Mouse (Mus musculus) spleen, postnatal 4 days (tissue): ENCODE measurements at regions not wholly inside any gene's neighbourhood (a gene's known extent, or its start where the extent isn't known, plus 50 kb on each side); places are given as distances from the start of the nearest gene placed in this dataset.
"Not testable (repeated sequence)": the region's sequence is repeated elsewhere in the genome, so short reads cannot be mapped to it uniquely, and the experiment has no call there.

ENCODE experiments used
- DNase-seq, 2 experiments: peaks; one replicate each; pipeline ENCODE4 v3.0.0; 2022; ENCODE audit warnings: low spot score in 2 of 2

DNA sequence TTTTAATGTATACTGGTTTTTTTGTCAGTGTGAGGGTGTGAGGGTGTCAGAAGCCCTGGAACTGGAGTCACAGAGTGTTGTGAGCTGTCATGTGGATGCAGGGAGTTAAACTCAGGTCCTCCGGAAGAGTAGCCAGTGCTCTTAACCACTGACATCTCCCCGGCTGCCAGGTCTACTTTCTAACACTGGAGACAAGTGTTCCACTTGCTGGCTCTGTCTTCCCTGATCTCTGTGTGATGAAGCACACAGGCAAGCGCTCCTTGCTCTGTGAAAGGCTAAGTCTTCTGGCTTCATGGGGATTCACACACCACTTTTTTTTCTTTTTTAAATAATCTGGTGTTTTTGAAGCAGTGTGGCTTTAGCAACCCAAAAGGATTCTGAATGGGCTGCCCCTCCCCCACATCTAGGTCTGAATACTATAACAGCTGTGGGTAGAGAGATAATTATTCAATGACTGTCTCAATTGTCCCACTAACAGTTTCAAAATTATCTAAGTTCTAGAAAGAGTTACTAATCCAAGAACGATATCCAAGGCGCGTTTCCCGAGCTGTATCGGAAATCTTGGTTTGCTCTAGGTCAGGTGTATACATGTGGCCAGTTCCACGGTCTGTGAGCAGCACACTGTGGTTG, 208.4 kb upstream of the Smim15 start:
- no peak for DNase-seq

DNA sequence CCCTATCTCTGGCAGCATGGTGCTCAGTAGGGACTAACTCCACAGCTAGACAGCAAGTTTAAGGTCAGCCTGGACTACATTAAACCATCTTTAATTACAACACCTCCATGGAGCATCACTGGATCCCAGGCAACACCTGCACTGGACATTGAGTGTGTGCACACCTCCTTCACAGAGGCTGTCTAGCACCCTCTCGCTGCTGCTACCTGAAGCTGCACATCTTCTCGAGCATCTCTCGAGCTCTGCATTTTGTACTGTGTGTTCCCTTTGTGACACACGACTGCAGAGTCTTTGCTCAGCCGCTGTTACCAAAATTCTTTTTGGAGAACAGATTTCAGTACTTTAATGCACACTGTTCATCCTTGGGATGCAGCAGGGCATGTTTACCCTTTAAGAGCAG, 212.2 kb upstream of the Smim15 start:
- no peak for DNase-seq

DNA sequence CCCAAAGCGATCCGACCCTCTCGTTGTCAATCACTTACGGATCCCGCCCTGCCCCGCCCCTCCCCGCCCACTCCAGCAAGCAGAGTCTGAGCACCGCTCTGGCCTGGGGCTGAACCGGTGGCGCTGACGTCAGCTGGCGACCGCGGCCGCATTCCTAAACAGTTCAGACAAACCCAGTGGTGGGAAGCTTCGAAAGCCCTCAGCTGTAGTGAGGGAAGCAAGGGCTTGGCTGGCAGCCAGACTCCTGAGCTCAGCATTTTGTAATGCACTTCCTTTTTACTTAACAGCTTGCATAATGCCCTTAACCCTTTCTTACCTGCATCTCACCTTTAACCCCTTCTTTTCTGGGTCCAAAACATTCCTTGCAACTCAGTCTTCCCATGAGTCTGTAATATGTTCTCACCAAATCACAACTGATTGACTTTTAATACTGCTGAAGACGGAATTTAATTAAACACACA, 213.0 kb upstream of the Smim15 start:
- DNase-seq = peak; percentile 76 to 85

DNA sequence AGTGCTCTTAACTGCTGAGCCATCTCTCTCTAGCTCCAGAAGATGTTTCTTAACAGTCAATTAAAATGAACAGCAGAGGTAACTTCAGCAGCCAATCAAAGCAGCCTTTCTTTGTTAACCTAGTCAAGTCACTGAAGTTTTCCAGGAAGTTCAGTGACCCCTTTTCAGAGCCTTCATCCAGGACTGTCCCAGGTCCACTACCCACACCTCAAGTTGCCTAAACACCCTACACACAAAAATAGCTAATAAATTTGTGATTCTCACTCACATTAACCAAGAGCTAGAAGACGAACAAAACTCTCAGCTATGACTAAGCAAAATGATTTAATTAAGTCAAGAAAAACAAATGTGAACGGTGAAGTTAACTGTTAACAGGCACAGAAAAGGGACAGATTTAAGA, 214.0 kb upstream of the Smim15 start:
- no peak for DNase-seq

DNA sequence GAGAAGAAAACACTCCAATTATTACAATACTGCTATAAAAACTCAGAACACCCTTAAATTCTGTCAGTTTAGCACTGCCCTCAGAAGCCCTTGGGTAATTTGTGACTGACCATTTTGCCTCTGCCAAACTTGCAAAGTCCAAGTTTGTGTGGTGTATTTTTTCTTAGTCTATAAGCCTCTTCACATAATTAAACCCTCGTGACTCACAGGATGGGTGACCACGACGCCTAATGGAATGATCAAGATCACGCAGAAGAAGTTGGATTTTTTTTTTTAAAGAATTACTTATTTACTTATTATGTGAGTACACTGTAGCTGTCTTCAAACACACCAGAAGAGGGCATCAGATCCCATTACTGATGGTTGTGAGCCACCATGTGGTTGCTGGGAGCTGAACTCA, 214.4 kb upstream of the Smim15 start:
- DNase-seq = no peak

DNA sequence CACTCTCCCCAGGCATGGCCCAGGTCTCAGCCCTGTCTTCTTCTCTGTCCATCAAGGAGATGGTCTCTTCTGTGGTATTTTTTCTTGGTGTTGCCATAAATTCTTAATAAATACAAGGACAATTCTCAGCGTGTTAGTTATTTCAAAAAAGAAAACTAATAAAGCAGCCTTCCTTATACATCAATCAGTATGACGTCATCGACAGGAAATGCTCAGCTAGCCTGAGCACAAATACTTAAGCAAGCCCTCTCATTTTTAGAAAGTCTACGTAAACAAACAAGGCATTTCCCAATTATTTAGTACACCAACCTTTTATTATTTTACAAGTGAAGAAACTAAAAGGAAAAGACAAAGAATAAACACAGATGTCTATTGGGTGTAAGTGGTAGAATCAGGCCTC, 218.6 kb upstream of the Smim15 start:
- DNase-seq = no peak

DNA sequence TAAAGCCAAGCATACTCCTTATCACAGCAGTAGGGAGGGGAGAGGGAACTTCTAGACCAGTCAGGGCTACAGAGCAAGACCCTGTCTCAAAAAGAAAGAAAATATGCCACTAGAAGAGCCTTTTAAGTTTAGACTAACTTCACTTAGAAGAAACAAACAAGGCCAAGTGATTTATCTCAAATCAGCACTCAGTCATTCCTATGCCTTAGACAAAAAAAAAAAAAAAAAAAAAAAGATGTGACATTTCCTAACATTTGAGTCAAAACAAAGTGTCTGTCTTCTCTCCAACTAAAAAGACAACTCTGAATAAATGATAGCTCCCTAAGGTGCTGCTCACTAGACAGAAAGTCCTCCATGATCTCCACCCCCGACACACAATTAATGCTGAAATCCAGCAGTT, 220.9 kb upstream of the Smim15 start:
- no peak for DNase-seq

DNA sequence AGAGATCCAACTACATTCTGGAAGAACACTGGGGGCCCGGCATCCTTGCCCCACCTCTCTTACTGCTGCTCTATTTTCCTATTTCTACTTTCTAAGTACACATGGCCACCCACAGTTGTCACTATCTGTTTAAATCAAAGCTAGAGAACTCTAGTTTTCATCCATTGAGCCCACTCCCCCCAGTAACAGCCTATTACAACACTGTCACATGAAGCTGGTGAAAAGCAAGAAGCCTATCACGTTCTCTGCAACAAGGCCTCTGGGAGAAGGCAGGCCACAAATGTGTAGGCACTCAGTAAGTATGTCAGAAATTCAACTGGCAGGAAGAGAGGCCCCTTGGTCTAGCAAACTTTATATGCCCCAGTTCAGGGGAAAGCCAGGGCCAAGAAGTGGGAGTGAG, 222.0 kb upstream of the Smim15 start:
- DNase-seq = no peak

DNA sequence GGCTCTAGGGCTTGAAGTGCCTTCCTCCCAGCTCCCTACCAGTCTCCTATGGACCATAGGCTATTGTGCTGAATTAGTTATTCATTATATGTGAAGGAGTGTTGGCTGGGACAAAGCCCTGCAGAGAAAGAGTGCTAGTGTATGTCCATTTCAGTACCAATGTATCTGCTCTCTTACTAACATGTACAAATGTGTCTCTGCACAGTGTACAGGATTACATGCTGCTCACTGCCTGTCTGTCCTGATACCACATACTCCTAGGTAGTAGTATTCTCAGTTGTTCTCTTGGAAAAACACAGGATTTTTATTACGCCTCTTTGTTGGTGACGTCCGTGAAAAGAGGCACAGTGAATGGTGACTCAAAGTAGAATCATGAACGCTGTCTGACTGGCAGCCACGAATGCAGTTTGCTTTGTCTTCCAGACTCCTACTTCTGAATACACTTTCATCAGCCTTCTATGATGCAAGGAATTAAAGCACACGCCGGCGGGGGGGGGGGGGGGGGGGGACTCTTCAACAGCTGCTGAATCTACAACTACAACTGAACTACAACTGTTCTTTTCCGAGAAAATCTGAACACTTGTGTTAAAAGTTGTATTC, 230.6 kb upstream of the Smim15 start:
- no peak for DNase-seq

DNA sequence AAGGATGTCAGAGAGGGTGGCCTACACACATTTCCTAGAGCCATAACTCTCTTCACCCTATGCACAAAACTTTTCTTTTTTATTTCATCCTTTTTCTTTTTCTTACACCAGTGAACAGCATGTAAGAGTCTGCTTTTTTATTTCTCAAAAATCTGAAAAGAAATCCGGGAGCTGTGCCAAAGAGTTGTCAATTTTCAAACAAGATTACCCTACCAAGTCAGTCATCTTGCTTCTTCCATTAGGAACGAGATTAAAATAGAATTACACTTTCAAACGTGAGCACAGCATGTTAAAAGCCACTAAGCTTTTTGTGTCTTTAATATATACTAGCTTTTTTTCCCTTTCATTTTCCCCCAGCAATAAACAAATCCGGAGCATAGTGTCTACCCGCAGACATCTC, 232.2 kb upstream of the Smim15 start:
- no peak for DNase-seq

DNA sequence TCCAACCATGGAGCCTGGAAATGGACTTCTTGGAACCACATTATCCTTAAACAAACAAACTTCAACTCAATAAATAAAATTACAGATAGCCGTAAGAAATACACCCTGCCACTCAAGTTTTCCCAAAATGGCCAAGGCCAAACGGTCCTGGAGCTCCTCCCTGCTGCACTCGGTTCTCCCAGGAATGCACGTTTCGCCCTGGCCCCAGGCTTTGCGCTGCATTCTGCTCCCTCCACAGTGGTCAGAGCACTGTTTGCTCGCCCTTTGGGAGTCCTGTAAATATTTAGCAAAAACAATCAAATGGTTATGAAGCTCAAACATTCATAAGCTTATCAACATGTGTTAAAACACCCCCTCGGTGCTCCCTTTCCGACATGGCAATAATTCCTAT, 233.4 kb upstream of the Smim15 start:
- DNase-seq = no peak

DNA sequence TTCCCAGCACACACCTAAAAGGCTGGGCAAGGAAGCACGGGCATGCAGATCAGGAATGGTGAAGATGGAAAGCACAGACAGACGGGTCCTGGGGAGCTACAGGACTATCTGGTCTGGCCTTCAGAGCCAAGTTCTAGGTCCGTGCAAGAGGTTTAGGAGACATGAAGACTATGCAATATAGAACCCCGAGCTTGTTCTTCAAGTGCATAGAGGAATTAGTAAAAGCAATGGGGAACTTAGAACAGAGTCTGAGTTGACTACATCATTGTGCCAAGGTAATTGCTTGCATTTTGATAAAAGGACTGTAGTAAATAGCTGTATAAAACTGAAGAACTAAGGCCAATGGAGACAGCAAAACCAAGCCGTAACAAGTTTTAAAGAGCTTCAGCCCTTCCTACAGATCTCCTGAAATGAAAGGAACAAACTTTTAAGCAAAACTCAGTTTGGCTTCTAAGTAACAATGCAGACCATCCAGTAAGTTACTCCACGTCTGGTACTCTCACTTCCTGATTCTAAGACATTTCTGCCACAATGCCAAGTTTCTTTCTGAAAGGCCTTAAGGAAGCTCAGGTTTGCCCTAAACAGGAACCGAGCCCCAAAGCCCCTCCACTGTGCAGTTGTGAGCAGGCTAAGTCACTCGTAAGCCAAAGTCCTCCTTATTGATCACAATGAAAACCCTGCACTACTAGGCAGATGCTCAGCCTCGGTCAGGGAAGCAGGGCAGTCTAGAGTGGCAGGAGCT, 234.0 kb upstream of the Smim15 start:
- no peak for DNase-seq

DNA sequence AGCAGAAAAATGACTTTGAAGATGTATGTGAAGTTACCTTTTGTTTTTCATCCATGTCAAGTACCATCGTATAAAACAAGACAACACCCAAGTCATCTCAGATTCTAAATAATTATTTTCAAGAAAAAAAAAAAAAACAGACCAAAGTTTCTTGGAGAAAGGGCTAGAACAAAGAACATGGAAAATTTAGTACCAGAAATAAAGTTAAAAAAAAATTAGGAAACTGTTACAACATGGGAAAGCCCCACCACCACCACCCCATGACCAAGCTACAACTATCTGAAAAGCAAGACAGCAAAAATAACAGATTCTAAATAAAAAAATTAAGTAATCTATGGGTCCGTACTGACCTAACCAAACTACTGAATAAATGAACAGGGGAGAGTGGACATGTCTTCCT, 235.3 kb upstream of the Smim15 start:
- no peak for DNase-seq

DNA sequence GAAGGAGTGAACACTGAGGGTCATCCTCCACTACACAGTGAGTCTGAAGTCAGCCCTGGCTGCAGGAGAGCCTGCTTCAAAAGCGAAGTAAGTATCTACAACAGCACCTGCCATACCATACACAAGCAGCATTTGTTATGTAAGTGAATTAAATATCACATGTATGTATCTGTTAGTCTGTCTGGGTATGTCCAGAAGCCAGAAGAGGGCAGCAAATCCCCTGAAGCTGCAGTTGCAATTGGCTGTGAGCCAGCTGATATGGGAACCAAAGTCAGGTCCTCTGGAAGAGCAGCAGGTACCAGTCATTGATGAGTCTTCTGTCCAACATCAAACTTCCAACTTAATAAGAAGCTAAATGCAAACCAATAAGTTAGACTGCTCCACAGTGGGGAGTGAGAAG, 239.8 kb upstream of the Smim15 start:
- no peak for DNase-seq

DNA sequence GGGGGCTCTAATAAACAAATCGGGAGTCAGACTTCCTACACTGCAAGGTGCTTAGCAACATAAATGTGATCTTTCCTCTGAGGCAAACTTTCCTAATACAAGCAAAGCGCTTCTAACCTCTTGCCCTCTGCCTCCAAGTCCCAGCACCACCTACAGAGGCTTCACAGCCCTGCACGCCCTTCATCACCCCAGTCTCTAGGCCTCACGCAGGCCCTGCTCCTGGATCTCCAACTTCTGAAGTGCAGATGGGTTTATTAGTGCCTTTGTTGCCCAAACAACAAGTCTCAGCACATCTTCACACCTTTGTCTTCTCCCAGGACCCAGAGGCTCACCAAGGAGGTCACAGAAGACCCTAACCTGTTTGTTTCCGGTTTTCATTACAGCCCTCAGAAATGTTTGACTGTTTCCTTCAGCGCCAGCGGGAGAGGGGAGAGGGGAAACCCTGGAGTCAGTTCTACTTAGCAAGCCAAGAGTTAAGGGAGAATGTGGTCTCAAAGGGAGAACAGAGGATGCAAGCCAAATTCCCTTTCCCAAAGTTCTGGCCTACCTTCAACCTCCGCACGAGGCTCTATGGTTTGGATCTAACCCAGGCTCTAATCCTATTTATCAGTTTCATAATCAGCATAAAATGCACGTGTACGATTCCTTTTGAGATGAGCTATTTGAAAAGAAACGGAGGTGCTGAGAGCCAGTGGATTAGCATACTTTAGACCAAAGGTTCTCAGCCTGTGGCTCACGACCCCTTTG, 244.9 kb upstream of the Smim15 start:
- no peak for DNase-seq

DNA sequence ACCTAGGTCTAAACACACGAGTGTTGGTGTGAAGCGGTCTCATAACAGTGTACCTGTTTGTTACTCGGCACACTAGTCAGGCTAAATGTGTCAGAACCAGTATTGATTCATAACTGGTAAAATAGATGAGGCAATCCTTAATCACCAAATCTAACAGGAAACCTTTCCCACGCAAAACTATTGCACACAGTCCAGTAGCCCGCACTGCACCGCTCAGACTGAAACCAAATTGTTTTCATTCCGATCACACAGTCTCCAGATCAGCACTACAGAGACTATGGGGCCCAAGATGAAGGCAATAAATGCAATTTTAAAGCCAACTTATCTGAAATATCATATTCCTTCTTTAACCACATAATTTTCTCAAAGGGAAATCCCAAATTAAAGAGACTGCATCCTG, 246.1 kb upstream of the Smim15 start:
- DNase-seq = no peak

DNA sequence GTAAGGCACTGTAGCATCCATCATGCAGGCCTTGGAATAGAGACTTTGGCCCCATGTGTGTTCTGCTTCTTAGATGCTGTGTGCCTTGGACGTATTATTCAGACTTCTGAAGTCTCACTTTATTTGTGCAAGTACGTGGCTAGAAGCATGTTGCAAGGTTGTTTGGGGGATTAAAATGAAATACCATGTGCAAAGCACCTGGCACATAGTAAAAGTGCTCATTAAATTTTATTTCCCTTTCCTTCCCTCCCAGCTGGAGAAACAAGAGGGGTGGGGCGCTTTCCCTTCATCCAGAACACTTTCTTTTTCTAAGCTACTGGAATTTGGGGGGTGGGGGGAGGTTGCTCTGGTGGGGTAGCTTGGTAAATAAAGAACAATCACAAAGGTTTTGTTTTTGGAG, 248.7 kb upstream of the Smim15 start:
- DNase-seq = no peak

DNA sequence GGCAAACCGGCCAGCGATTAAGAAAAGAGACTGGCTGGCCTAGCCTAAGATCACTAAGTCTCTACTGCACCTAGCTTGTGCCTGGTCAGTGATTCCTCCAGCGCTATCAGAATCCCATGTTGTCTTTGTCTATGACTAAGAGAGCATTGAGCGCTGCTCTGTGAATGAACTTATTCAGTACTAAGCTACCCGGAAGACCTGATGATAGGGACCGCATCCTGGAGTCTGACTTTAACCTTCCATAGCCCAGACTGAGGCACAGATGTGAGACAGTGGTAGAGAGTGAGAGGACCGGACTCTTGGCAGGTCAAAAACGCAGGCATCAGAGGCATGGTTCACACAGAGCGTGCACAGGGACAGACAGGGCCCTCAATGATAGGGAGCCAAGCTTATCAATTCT, 252.5 kb upstream of the Smim15 start:
- DNase-seq = no peak

DNA sequence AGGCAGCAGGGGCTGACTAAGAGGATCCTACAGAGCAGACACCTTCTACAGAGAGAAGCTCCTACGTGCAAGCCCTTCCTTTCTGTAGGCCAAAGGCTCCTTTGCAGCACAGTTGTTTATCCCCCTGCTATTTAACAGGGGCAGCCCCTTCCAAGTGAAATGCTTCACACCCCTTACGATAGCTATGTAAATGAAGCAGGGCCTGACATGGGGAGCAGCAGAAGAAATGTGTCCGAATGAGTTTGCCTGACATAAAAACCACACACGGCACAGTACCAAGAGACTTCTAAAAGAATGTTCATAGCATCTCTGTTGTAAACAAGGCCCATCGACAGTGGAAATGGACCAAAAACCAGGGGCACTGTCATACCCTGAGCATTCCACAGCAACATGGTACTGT, 259.3 kb upstream of the Smim15 start:
- no peak for DNase-seq

DNA sequence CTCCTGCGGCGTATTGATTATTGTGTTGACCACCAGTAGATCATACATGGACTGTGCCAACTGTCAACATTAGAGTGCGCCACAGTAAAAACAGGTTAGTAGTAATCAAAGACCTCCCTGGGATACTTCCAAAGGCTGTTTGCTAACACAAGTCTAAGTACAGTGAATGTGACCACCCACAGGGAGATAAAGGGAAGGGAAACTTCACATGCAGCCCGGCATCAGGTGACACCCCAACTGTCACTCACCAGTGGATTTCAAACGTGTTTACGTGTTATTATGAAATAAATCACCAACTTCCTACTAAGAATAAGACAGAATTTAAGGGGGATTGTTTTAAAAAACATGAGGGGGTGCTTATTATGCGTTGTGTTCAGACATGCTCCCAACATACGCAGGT, 262.5 kb upstream of the Smim15 start:
- DNase-seq = no peak

DNA sequence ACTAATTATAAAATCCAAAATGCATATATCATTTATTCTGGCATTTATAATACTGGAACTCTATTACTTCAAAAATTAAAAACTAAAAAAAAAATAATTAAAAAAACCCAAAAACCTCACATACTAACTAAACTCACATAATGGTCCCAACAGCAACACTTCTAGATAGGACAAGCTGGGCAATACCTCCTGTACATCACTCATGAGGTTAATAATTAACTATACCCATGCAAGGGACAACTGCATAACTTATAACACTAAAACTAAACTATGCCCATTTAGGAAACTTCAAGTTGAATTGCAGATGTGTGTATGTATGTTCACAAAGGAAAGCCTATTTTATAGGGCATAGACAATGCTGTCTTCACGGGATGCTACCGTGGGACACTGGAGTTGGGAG, 263.0 kb upstream of the Smim15 start:
- no peak for DNase-seq

DNA sequence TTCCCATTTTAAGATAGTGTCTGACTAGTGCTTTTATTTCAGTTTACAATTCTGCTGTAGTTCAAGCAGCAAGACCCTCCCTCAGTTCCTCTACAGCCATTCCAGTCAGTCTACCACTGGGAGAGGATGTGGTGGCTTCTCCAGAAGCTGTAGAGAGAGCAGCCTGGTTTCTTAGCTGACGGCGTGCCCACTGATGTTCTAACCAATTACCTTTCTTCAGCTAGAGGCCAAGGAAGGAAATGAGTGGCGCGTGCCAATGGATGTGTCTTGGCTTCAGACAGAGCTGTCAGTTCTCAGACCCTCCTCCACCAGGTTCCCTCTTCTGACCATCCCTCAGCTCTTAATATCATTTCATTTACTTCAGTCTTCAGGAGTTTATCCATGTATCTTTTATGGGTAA, 264.7 kb upstream of the Smim15 start:
- DNase-seq = no peak

DNA sequence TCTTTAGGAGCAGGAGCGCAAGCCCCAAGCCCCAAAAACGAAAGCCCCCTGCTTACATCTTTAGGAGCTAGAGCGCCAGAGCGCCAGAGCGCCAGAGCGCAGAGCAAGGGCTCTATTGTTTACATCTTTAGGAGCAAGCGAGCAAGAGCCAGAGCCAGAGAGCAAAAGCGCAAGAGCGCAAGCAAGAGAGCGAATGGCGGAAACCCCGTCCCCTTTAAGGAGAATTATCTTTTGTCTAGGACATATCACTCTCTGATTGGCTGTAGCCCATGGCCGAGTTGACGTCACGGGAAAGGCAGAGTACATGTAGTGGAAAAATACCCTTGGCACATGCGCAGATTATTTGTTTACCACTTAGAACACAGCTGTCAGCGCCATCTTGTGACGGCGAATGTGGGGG, 269.7 kb upstream of the Smim15 start:
- DNase-seq = not testable (repeated sequence)
